Mouse (Mus musculus): ENCODE results near the gene Gjb6. TPM values are rescaled to one million over a fixed set of nuclear protein-coding genes. Genes with fewer than 3 reads are reported as not detected.
A peak's percentile ranks its signal among the peaks of the same experiment; 100 is the strongest.

The Gjb6 gene
- total RNA-seq, 2 experiments from 2014 or later = 23.8 to 53.7 TPM

- intact Hi-C loops (cut with DNase I) = no loop called here
These were observed 37.6 kb downstream of the Gjb6 start for GRCm38 (mm10) chr14:57095855-57096254.

GRCm38 (mm10) chr14:57093029-57093428 is 40.4 kb downstream of the Gjb6 start:
- peak; percentile 32 to 65 for DNase-seq (ENCODE audit: extremely low spot score in 1 of 2, low spot score in 2 of 2)
- intact Hi-C loops (cut with DNase I) = no loop called here

More at GRCm38 (mm10) chr14:57095855-57096254, 37.6 kb downstream of the Gjb6 start:
- no peak for DNase-seq (ENCODE audit: extremely low spot score in 1 of 2, low spot score in 2 of 2)

GRCm38 (mm10) chr14:57090001-57090400 is 43.4 kb downstream of the Gjb6 start:
- intact Hi-C loops (cut with DNase I) = no loop called here
- no peak for DNase-seq (ENCODE audit: extremely low spot score in 1 of 2, low spot score in 2 of 2)

- no peak for DNase-seq (ENCODE audit: extremely low spot score in 1 of 2, low spot score in 2 of 2)
- intact Hi-C loops (cut with DNase I) = no loop called here
These were observed 44.3 kb downstream of the Gjb6 start for GRCm38 (mm10) chr14:57089107-57089506.

GRCm38 (mm10) chr14:57084180-57084668 is 49.2 kb downstream of the Gjb6 start:
- DNase-seq (ENCODE audit: extremely low spot score in 1 of 2, low spot score in 2 of 2) = no peak
- intact Hi-C loops (cut with DNase I) = no loop called here

GRCm38 (mm10) chr14:57082863-57083262 is 50.5 kb downstream of the Gjb6 start:
- intact Hi-C loops (cut with DNase I) = no loop called here
- no peak for DNase-seq (ENCODE audit: extremely low spot score in 1 of 2, low spot score in 2 of 2)

- intact Hi-C loops (cut with DNase I) = no loop called here
- DNase-seq (ENCODE audit: extremely low spot score in 1 of 2, low spot score in 2 of 2) = no peak
These were observed 57.9 kb downstream of the Gjb6 start for GRCm38 (mm10) chr14:57075537-57075936.

Other genes starting within 250 kb of the Gjb6 start
- 10 to 100 TPM; 82.9 to 88.8 TPM for gene Zmym2, start 247.0 kb downstream of the Gjb6 start, total RNA-seq (2021)
- gene Gja3, start 75.5 kb downstream of the Gjb6 start, total RNA-seq (2021) = under 1 TPM; 0.61 to 0.71 TPM
- 10 to 100 TPM in 1 of 2 experiments, 1 to 10 TPM in 1; 8.4 to 10.7 TPM for gene Gjb2, start 28.9 kb downstream of the Gjb6 start, total RNA-seq (2021)
- gene Gm4491, start 17.7 kb downstream of the Gjb6 start, total RNA-seq (2021) = under 1 TPM in 1 of 2 experiments, not detected in 1; 0.94 TPM